Mouse (Mus musculus) erythroblast, embryonic 14.5 days (primary cell): ENCODE measurements around the gene 1700016K19Rik.

Source experiments
- GATA1 ChIP-seq: IDR thresholded peaks from 2 replicates; pipeline ENCODE4 v1.6.1; 2012; ENCODE audit warnings: low read length, inconsistent platforms, mixed read lengths
- TAL1 ChIP-seq: IDR thresholded peaks from 3 replicates; pipeline ENCODE4 v1.6.1; 2012; ENCODE audit warnings: low read length, inconsistent platforms, mixed read lengths

DNA sequence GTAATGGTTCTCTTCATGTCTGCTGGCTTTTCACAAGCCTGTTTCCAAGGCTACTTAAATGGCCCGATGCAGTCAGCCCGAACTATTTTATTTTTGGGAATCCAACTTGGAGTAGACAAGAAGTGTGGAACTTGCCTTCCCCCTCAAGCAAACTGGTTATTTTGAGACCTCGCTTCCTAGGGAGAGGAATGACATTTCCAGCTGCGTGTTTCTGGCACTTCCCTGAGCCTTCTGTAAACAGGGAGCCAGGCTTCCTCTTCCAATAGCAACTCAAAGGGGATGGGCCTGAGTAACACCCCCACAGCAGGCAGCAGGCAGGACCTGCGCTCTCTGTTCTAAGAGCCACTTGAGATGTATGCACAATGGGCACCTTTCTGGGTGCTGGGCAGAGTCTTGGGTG is 43.2 kb downstream of the 1700016K19Rik start:
- no peak for TF ChIP-seq TAL1
- TF ChIP-seq GATA1: no peak
